Mouse (Mus musculus) hematopoietic stem cell, adult 5-6 weeks (primary cell): ENCODE data around the gene Pde3b. TPM values are rescaled to one million over a fixed set of nuclear protein-coding genes. Genes with fewer than 3 reads are reported as not detected.
"Not testable (repeated sequence)": the region's sequence is repeated elsewhere in the genome, so short reads cannot be mapped to it uniquely, and the experiment has no call there.

Experiments
- ATAC-seq, 2 experiments: fragments of 125-278 bp in 1 of 2; replicated peaks in 1 of 2; 2 replicates each; pipeline ENCODE4 v1.8.0; 2016 to 2017; ENCODE audit warnings: inconsistent platforms in 2 of 2, mild to moderate bottlenecking in 2 of 2, moderate number of reproducible peaks in 2 of 2, low read depth in 1 of 2, moderate TSS enrichment in 1 of 2; ENCODE audit not compliant: low FRiP score in 2 of 2, poor library complexity in 2 of 2, severe bottlenecking in 2 of 2, insufficient read depth in 1 of 2, low TSS enrichment in 1 of 2
- total RNA-seq: library from RNA; stranded (forward); fragments of 172-1452, 232-1000 nt; gene quantifications from 2 replicates; pipeline ENCODE4 v1.2.3, GENCODE M21; 2017

Gene Pde3b
- 19.7 and 32.0 TPM in 2 replicates for total RNA-seq

GRCm38 (mm10) chr7:114414421-114415335 is at the start of gene Pde3b:
Gene Pde3b, plus strand, starts transcription at chr7:114415281.
- peak; percentile 54 to 66 for ATAC-seq

- peak; percentile 76 to 81 for ATAC-seq
Observed at GRCm38 (mm10) chr7:114402130-114402529, 13.0 kb upstream of the Pde3b start.

GRCm38 (mm10) chr7:114415336-114416020 is 397 bp downstream of the Pde3b start:
- ATAC-seq, result peak in 1 of 2 experiments; percentile 40; a peak in 1 of 4 replicates

- peak in 1 of 2 experiments; percentile 47; a peak in 1 of 4 replicates for ATAC-seq
Observed at GRCm38 (mm10) chr7:114416021-114416845, 1.2 kb downstream of the Pde3b start.

- ATAC-seq, result not testable (repeated sequence)
Observed at GRCm38 (mm10) chr7:114419331-114419730, 4.2 kb downstream of the Pde3b start.

- no peak for ATAC-seq
Observed at GRCm38 (mm10) chr7:114420918-114421317, 5.8 kb downstream of the Pde3b start.

GRCm38 (mm10) chr7:114422224-114422623 is 7.1 kb downstream of the Pde3b start:
- no peak for ATAC-seq

- no peak for ATAC-seq
Observed at GRCm38 (mm10) chr7:114429768-114430167, 14.7 kb downstream of the Pde3b start.

GRCm38 (mm10) chr7:114431966-114432365 is 16.9 kb downstream of the Pde3b start:
- no peak for ATAC-seq

GRCm38 (mm10) chr7:114439726-114440125 is 24.6 kb downstream of the Pde3b start:
- ATAC-seq, result peak in 1 of 2 experiments; percentile 42; a peak in 1 of 4 replicates

GRCm38 (mm10) chr7:114440494-114440893 is 25.4 kb downstream of the Pde3b start:
- ATAC-seq, result no peak

- no peak; a peak in 1 of 4 replicates for ATAC-seq
Observed at GRCm38 (mm10) chr7:114452876-114453275, 37.8 kb downstream of the Pde3b start.

GRCm38 (mm10) chr7:114453300-114453990 is 38.4 kb downstream of the Pde3b start:
- ATAC-seq, result peak; percentile 80 to 94; a peak in 3 of 4 replicates

GRCm38 (mm10) chr7:114454858-114455257 is 39.8 kb downstream of the Pde3b start:
- no peak for ATAC-seq

GRCm38 (mm10) chr7:114456904-114457303 is 41.8 kb downstream of the Pde3b start:
- ATAC-seq, result no peak

- peak; percentile 12 to 45; a peak in 1 of 4 replicates for ATAC-seq
Observed at GRCm38 (mm10) chr7:114459909-114460308, 44.8 kb downstream of the Pde3b start.

- ATAC-seq, result peak in 1 of 2 experiments; percentile 17; a peak in 1 of 4 replicates
Observed at GRCm38 (mm10) chr7:114461727-114462126, 46.6 kb downstream of the Pde3b start.
